Mouse (Mus musculus) embryo, embryonic 10.5 days (tissue): ENCODE measurements around the gene Rcbtb2.

Experiments
- DNase-seq: peaks from one replicate; pipeline ENCODE4 v3.0.0-alpha.2; 2015; ENCODE audit warnings: low spot score

The Rcbtb2 gene

DNA sequence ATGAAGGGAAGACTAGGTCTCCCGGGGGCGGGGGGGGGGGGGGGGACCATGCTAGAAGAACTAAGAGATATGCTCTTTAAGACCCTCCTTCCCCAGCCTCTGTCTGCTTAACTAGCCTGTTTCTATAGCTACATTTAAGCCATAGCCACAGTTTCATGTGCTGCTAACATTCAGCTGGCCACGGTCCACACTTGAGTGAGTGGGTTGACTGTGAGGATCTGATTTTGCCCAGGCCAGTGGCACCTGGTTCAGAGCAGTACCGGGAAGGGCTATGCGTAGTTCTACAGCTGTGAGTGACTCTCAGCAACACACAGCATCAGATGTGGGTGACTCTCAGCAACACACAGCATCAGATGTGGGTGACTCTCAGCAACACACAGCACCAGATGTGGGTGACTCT, 38.5 kb downstream of the Rcbtb2 start:
- DNase-seq, result no peak

DNA sequence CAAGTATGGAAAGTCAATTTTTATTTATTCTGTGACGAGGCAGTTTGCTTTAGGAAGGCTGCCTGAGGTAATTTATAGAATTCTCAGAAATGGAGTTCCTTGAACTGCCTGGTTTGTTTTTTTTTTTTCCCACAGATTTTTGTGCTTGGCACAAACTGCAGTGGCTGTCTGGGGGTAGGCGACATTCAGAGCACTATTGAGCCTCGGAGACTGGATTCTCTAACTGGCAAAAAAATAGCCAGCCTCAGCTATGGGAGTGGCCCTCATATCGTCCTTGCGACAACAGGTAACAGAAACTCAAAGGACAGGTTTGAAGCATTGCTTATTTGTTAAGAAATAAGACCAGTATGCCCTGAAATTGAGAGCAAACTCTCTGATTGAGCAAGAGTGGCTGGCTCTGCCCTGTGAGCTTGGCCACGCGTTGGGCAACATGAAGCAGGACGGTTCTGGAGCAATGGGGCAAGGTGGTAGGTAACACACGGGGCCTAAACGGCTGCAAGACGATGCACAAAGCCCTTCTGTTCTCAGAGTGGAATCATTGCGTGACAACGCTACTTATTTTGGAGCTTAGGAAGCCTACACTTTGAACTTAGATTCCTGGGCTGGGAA, 39.5 kb downstream of the Rcbtb2 start:
- no peak for DNase-seq

GRCm38 (mm10) chr14:73163363-73163998, 40.6 kb downstream of the Rcbtb2 start:
- DNase-seq, result no peak

DNA sequence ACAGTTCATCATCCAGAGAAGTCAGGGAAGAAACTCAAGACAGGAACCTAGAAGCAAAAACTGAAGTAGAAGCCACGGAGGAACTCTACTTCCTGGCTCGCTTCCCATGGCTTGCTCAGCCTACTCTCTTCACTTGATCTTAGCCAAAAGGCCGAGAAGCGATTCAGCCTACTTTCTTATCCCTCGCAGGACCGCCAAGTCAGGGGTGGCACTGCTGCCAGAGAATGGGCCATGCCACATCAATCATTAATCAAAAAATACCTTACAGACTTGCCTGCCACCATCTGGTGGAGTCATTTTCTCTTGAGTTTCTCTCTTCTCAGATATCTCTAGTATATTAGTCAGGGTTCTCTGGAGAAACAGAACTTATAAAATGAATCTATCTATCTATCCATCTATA, 42.3 kb downstream of the Rcbtb2 start:
- no peak for DNase-seq

GRCm38 (mm10) chr14:73168605-73169004, 45.8 kb downstream of the Rcbtb2 start:
- DNase-seq, result no peak

GRCm38 (mm10) chr14:73169926-73170844, 47.3 kb downstream of the Rcbtb2 start:
- DNase-seq, result no peak

DNA sequence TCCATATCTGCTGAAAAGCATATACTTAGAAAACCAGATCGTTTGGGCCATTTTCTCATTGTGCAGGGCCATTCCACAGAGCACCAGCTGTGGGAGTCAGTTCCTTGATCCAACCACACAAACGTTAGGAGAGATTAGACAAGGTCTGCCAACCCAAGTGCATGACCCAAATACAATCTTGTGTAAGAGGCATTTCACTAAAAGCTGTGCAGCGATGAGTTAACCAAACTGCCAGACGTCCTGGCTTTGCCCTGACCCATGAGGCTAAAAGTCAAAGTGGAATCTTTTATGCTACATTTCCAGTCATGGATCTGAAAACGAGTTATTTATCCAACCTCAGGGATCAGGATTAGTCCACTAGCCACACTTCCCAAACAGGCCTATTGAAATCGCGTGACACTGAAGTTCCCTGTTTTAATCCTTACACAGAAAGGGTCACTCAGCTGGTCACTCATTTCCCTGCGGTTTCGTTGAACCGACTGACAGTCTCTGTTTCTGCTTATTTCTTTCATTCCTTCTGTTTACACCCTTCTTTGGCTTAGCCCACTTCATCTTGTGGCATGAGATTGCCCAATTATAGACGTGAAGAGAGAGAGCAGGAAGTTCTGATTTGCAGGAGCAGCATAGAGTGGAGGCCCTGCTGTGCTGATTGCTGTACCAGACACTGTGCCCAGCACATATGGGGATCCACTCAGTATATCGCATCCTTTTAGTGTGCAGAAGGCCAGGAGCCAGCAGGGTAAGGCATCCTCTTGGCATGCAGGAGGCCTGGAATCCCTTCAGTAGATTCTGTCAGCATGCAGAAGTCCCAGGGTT, 49.6 kb downstream of the Rcbtb2 start:
- no peak for DNase-seq

GRCm38 (mm10) chr14:73173662-73174061, 50.8 kb downstream of the Rcbtb2 start:
- no peak for DNase-seq

- no peak for DNase-seq
Observed at GRCm38 (mm10) chr14:73174091-73174995, 51.5 kb downstream of the Rcbtb2 start.

- DNase-seq, result no peak
Observed at GRCm38 (mm10) chr14:73175031-73175430, 52.2 kb downstream of the Rcbtb2 start.

DNA sequence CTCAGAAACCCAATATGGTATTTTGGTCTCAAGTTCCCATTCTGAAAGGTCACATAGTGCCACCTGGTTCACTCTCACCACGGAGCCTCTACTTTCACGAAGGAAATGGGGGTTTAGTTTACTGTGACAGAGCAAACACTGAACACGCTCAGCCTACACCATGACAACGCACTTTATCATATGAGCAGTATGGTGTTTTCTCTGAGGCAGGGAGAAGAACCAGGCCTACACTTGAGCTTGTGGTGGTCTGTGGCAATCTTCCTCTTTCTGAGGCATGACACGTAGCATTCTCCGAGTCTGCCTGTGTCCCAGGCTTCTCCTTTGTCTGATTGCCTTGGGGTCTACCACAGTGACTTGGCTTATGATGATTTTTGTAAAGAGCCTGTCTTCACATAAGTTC, 53.0 kb downstream of the Rcbtb2 start:
- DNase-seq, result no peak

- no peak for DNase-seq
Observed at GRCm38 (mm10) chr14:73176266-73176665, 53.4 kb downstream of the Rcbtb2 start.

GRCm38 (mm10) chr14:73177961-73178360, 55.1 kb downstream of the Rcbtb2 start:
- no peak for DNase-seq

GRCm38 (mm10) chr14:73179221-73179681, 56.4 kb downstream of the Rcbtb2 start:
- DNase-seq, result no peak

DNA sequence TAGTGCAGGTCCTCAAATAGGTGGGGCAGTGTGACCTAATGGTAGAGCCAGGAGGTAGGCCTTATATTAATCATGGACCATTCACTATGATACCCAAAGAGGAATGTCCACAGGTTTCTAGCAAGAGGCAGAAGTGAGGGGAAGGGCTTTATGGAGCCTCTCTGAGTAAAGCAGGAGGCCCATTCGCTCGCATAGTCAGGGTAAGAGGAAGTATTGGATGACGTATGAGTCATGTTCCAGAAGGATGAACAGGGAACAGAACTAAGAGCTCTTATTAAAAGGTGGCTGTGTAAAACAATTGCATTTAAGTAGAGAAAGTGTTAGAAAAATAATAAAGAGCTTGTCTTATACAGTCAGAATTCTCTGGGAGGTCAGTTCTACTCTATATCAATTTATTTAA, 57.8 kb downstream of the Rcbtb2 start:
- no peak for DNase-seq

- no peak for DNase-seq
Observed at GRCm38 (mm10) chr14:73181144-73181543, 58.3 kb downstream of the Rcbtb2 start.

GRCm38 (mm10) chr14:73186875-73187274, 64.0 kb downstream of the Rcbtb2 start:
- DNase-seq, result no peak

- no peak for DNase-seq
Observed at GRCm38 (mm10) chr14:73199058-73199457, 76.2 kb downstream of the Rcbtb2 start.

DNA sequence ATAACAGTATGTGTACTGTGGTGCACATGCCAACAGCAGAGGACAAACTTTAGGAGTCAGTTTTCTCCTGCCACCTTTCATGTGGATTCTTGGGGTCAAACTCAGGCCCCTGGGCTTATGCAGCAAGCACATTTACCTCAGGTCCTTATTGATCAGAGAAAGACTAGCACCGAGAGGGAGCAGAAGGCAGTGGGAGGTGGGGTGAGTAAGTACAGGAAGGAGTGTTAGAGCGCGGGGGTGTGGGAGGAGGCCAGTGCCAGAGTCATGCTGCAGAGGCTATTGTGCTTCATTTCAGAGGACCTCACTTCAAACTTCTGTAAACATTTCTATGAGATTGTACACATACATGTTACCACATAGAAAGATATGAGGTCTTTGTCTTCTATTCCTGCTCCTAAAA, 78.6 kb downstream of the Rcbtb2 start:
- no peak for DNase-seq

DNA sequence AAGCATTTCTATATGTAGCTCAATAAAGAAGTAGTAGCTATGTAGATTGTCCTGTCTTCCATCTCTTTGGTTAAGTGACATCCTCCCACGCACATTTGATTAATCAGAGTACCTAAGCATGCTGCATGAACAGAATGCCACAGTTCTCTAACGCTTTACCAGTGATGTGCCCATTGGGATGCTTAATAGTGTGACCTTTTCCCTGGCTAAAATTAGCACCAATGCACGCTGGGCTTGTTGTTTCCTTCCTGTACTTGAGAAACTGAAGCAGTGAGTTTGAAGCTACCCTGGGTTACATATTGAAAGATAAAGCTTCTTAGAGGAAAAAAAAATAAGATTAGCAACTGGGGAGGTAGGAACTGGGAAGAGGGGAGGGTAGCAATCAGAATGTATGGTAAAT, 81.2 kb downstream of the Rcbtb2 start:
- DNase-seq, result no peak

DNA sequence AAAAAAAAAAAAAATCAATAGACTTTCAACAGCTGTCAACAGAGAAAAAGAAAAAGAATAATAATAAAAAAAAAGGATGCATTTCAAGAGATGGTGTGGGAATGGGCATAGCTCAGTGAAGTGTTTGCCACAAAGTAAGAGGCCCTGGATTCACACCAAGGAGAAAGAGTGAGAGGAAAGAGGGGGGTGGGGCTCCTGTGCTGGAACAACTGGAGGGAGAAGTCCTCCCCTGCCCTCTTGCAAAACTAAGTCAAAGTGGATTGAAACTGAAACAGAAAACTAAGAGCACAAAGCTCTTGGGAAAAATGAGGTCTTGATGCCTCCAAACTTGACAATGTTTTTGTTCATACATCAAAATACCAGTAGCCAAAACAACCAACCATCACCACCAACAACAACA, 86.4 kb downstream of the Rcbtb2 start:
- no peak for DNase-seq
